Comparison of ENCODE assay signal across 10 mouse cellular contexts in the genomic region with DNA sequence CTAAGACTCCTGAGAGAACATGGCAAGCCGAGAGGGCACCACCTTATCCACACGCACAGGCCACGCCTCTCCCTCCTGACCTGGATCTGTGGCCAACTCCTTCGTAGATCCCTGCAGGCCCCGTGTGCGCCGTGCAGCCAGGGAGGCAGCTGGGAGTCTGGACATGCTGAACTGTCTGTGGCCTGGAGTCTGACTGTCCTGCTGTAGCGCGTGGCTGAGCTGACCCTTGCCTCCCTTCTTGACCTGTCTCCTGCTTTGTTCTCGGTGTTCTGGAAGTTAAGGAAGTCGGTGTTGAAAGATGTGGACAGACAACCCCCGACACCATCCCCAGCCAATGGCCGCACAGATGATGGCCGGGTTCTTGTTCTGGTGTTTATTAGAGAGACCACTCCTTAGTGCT. TPM values are rescaled to one million over a fixed set of nuclear protein-coding genes. Genes with fewer than 3 reads are reported as not detected.
DNase-seq lines count a peak whose midpoint lies in the region; ATAC-seq lines count a peak whose summit lies in the region.
"Had no signal": no experiment of that assay in that cellular context is flagged by ENCODE, and none has a peak within 500 bp of the region (broad histone marks: within the 10 kb centered on the region; RNA-seq: fewer than 3 reads in every experiment).

No protein-coding gene starts in this region.

- intact Hi-C loops in gastrocnemius, postnatal 14 days (cut with DNase I; ENCODE audit: low total_unique reads) = no loop called here

- no peaks in the 10 kb centered on the region for H3K36me3 ChIP-seq in forebrain, embryonic 13.5 days (ENCODE audit: poor library complexity, severe bottlenecking)
- no peaks in the 10 kb centered on the region for H3K36me3 ChIP-seq in forebrain, embryonic 12.5 days (replicated peaks)
- H3K36me3 ChIP-seq in lung, embryonic 16.5 days (ENCODE audit: control insufficient read depth, insufficient read depth, low read length) = no peaks in the 10 kb centered on the region

- H3K4me1 ChIP-seq in forebrain, embryonic 13.5 days = peaks cover 28% of the 10 kb centered on the region
- H3K4me1 ChIP-seq in forebrain, embryonic 12.5 days = peaks cover 17% of the 10 kb centered on the region
- peaks cover 4% of the 10 kb centered on the region for H3K4me1 ChIP-seq in lung, embryonic 16.5 days (replicated peaks; ENCODE audit: control insufficient read depth, insufficient read depth, low read length)

- peak overlapping the region; percentile 19; the same call in 1 of the 2 replicates for H3K27ac ChIP-seq in forebrain, embryonic 13.5 days
- no peak overlapping the region for H3K27ac ChIP-seq in forebrain, embryonic 12.5 days
- H3K27ac ChIP-seq in lung, embryonic 16.5 days (ENCODE audit: low read length) = no peak overlapping the region

- H3K4me3 ChIP-seq in forebrain, embryonic 13.5 days = no peak overlapping the region
- no peak overlapping the region for H3K4me3 ChIP-seq in forebrain, embryonic 12.5 days (replicated peaks)
- no peak overlapping the region for H3K4me3 ChIP-seq in lung, embryonic 16.5 days (ENCODE audit: low read length)
- H3K4me3 ChIP-seq: erythroblast, embryonic 14.5 days had no signal

- no peaks in the 10 kb centered on the region for H3K9me3 ChIP-seq in forebrain, embryonic 13.5 days (replicated peaks)
- no peaks in the 10 kb centered on the region for H3K9me3 ChIP-seq in forebrain, embryonic 12.5 days
- H3K9me3 ChIP-seq in lung, embryonic 16.5 days (ENCODE audit: control insufficient read depth, low read length) = no peaks in the 10 kb centered on the region

- 81% methylated on average over 14 of the region's 14 CpGs for WGBS in forebrain, embryonic 13.5 days
- WGBS in forebrain, embryonic 12.5 days = 74% methylated on average over 14 of the region's 14 CpGs
- 34% methylated on average over 14 of the region's 14 CpGs for WGBS in lung, embryonic 16.5 days

- H3K27me3 ChIP-seq in forebrain, embryonic 13.5 days = peaks cover 41% of the 10 kb centered on the region
- peaks cover 38% of the 10 kb centered on the region for H3K27me3 ChIP-seq in forebrain, embryonic 12.5 days
- no peaks in the 10 kb centered on the region for H3K27me3 ChIP-seq in lung, embryonic 16.5 days (ENCODE audit: control insufficient read depth, insufficient read depth, low read depth, low read length)

- H3K4me2 ChIP-seq in forebrain, embryonic 13.5 days = no peak overlapping the region
- H3K4me2 ChIP-seq in forebrain, embryonic 12.5 days = no peak overlapping the region
- no peak overlapping the region for H3K4me2 ChIP-seq in lung, embryonic 16.5 days (ENCODE audit: low read depth, low read length)

- no peak overlapping the region for H3K9ac ChIP-seq in forebrain, embryonic 13.5 days
- H3K9ac ChIP-seq in forebrain, embryonic 12.5 days = no peak overlapping the region
- H3K9ac ChIP-seq in lung, embryonic 16.5 days (ENCODE audit: low read length) = no peak overlapping the region

- no peak for ATAC-seq in forebrain, embryonic 13.5 days
- ATAC-seq in forebrain, embryonic 12.5 days (ENCODE audit: low FRiP score) = no peak
- ATAC-seq in lung, embryonic 16.5 days (ENCODE audit: low read depth) = peak; percentile 51
- ATAC-seq: inflammation-experienced regulatory T-cells, adult 6 months had no signal

- peak; percentile 74 for DNase-seq in embryo, embryonic 10 days (ENCODE audit: low spot score)
- peak; percentile 20 for DNase-seq in kidney, adult 18-20 months
- no peak for DNase-seq in left cerebral cortex, adult 9 months (ENCODE audit: low spot score in 2 of 2)
- DNase-seq in thymus, adult 18-20 months = no peak
- DNase-seq in gastrocnemius, postnatal 14 days = no peak

RNA-seq across cellular contexts. Expression of a gene that starts 21.5 kb away (rescaled TPM):
- polyA plus RNA-seq in forebrain, embryonic 13.5 days (2015; fragmentation: Nextera tagmentation; extraction: Ambion mirVana) = 25.6 and 28.2 TPM in 2 replicates
- polyA plus RNA-seq in forebrain, embryonic 12.5 days (2016; fragmentation: Nextera tagmentation; extraction: Ambion mirVana) = 23.9 and 27.5 TPM in 2 replicates
- 49.6 and 54.3 TPM in 2 replicates for polyA plus RNA-seq in lung, embryonic 16.5 days (2015; fragmentation: Nextera tagmentation; extraction: Ambion mirVana)
- total RNA-seq in gastrocnemius, postnatal 14 days (2021) = 1 to 10 TPM; 3.1 to 3.9 TPM

Comparison
In these comparisons a context has a peak if more than half of its experiments do, and no peak if none do; other contexts are left out.
1. DNase-seq: peak in embryo, embryonic 10 days (single experiment) and kidney, adult 18-20 months (single experiment); none in left cerebral cortex, adult 9 months (0 of 2), thymus, adult 18-20 months (0 of 2) and gastrocnemius, postnatal 14 days (single experiment).